Mouse (Mus musculus): ENCODE results near the gene Zbtb25. TPM values are rescaled to one million over a fixed set of nuclear protein-coding genes. Genes with fewer than 3 reads are reported as not detected.

Zbtb25 gene
- polyA plus RNA-seq, 1 experiment from 2014 or later = 10.1 TPM

DNA sequence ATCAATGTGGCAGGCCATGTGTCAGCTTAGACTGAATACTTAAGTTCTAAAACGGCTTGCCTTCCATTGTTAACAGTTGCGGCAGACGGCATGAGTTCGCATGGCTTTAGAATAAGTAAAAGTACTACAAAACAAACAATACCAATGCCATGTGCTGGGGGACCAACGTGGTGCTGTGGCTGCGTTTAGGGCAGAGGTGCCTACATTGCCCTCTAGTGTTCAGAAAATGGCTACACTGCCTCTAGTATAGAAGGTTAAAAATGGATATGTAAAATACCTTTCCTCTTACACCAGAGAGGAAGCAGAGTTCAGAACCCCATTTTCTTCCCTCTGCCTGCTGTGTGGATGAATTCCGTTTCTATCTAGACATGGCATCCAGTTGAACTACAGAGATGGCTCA lies 7.2 kb upstream of the Zbtb25 start:
- WGBS = 49% methylated on average over 7 of the region's 7 CpGs
- Histone ChIP-seq H3K9ac (no peak overlapping the region), H3K4me3 (no peak overlapping the region), H3K4me2 (no peak overlapping the region), H3K27ac (peak overlapping the region; percentile 7; the same call in 1 of the 2 replicates), H3K9me3 (replicated peaks) (no peaks in the 10 kb centered on the region), H3K27me3 (no peaks in the 10 kb centered on the region), H3K36me3 (no peaks in the 10 kb centered on the region), H3K4me1 (replicated peaks) (peaks cover 62% of the 10 kb centered on the region)
- ATAC-seq (replicated peaks; ENCODE audit: insufficient number of reproducible peaks, insufficient read depth, low FRiP score, low read depth) = no peak

DNA sequence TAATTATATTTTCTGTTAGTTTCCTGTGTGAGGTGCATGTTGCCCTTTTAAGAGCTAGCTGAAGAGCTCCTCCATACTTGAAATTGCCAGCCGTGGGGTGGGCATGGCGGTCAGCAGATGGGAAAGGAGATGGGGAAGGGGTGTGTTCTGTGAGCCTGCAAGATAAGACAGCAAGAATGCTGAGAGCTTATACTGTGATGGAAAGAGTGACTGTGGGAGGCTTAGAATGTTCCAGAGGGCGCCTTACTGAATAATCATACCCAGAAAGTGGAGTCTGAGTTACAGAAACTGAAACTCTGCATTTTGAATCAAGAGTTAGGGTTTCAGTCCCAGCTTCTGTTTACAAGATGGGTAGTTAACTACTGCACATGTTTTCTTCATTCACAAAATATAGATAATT lies 6.1 kb upstream of the Zbtb25 start:
- H3K27me3 ChIP-seq = no peaks in the 10 kb centered on the region
- no peak overlapping the region for H3K4me3 ChIP-seq
- no peaks in the 10 kb centered on the region for H3K9me3 ChIP-seq (replicated peaks)
- no peaks in the 10 kb centered on the region for H3K36me3 ChIP-seq
- peaks cover 63% of the 10 kb centered on the region for H3K4me1 ChIP-seq (replicated peaks)
- 0 out of 2 replicates have a peak overlapping the region, but pooled peaks have one; percentile 16 for H3K27ac ChIP-seq
- H3K4me2 ChIP-seq = no peak overlapping the region
- 44% methylated on average over 3 of the region's 3 CpGs for WGBS
- H3K9ac ChIP-seq = no peak overlapping the region
- no peak for ATAC-seq (replicated peaks; ENCODE audit: insufficient number of reproducible peaks, insufficient read depth, low FRiP score, low read depth)

DNA sequence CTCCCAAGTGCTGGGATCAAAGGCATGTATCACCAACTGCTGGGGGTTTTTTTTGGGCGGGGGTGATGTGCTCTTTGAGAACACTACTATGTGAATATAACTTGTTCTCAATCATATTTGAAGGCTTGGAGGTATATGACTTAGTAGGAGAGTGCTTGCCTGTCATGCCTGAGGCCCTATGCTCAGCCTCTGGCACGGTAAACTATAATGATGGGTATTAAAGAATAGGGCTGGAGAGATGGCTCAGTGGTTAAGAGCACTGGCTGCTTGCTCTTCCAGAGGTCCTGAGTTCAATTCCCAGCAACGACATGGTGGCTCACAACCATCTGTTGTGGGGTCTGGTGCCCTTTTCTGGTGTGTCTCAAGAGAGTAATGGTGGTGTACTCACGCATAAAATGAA lies 5.5 kb upstream of the Zbtb25 start:
- H3K36me3 ChIP-seq = no peaks in the 10 kb centered on the region
- no peak overlapping the region for H3K9ac ChIP-seq
- H3K27me3 ChIP-seq = no peaks in the 10 kb centered on the region
- no peaks in the 10 kb centered on the region for H3K9me3 ChIP-seq (replicated peaks)
- WGBS = 63% methylated on average over 4 of the region's 4 CpGs
- H3K4me3 ChIP-seq = no peak overlapping the region
- no peak overlapping the region for H3K27ac ChIP-seq
- H3K4me1 ChIP-seq (replicated peaks) = peaks cover 61% of the 10 kb centered on the region
- ATAC-seq (replicated peaks; ENCODE audit: insufficient number of reproducible peaks, insufficient read depth, low FRiP score, low read depth) = no peak
- H3K4me2 ChIP-seq = no peak overlapping the region

DNA sequence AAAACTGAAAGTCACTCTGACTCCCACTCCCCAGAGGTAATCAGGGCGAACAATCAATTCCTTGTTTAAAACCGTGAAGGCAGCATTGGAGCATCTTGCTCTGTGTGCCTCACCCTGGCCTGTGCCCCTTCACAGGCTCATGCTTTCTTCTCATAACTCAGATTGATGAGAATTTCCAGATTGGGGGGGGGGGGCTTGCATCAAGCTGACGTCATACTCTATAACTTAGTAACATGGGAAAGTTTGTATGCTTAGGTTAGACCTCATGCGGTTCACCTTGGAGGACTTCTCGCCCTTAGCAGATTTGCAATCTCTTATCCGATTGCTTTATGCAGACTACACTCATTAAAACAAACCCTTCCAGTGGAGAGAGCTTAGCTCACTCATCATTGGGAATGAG lies 4.6 kb upstream of the Zbtb25 start:
- Histone ChIP-seq H3K27ac (no peak overlapping the region), H3K9ac (no peak overlapping the region), H3K4me3 (no peak overlapping the region), H3K4me1 (replicated peaks) (peaks cover 57% of the 10 kb centered on the region), H3K27me3 (no peaks in the 10 kb centered on the region), H3K9me3 (replicated peaks) (no peaks in the 10 kb centered on the region), H3K4me2 (no peak overlapping the region), H3K36me3 (no peaks in the 10 kb centered on the region)
- ATAC-seq (replicated peaks; ENCODE audit: insufficient number of reproducible peaks, insufficient read depth, low FRiP score, low read depth) = no peak
- WGBS = 62% methylated on average over 6 of the region's 6 CpGs

DNA sequence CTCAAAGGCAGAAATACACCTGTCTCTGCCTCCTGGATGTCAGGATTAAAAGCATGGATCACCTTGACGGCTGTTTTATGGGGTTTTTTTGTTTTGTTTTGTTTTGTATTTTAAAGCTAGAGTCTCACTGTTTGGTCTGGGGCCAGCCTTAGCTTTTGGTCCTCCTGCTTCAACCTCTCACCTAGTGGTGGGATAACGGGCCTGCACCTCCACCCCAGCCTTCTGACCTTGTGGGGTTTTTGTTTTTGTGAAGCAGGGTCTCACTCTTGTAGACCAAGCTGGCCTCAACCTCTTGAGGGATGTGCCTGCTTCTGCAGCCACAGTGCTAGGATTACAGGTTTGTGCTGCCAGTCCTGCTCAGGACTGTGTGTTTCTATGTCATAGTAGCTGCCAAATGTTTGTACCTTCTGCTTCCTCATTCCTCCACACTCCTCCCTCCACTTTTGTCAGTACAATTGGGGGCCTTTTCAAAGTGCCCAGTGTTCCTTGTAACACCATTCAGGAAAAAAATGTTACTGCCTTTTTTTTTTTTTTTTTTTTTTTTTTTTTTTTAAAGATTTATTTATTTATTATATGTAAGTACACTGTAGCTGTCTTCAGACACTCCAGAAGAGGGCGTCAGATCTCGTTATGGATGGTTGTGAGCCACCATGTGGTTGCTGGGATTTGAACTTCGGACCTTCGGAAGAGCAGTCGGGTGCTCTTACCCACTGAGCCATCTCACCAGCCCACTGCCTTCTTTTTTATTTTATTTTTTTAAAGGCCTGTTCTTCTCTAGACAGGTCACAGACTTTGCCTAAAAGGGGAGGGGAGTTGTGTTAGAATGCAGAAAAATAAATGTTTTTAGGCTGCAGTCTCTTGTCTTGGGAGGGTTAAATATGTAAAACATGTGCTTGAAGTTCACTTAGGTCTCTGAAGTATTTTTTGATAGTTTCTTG lies 3.7 kb upstream of the Zbtb25 start:
- WGBS = 67% methylated on average over 7 of the region's 7 CpGs
- no peak for ATAC-seq (replicated peaks; ENCODE audit: insufficient number of reproducible peaks, insufficient read depth, low FRiP score, low read depth)
- H3K27me3 ChIP-seq = no peaks in the 10 kb centered on the region
- H3K27ac ChIP-seq = no peak overlapping the region
- 0 out of 2 replicates have a peak overlapping the region, but pooled peaks have one; percentile 12 for H3K9ac ChIP-seq
- no peaks in the 10 kb centered on the region for H3K9me3 ChIP-seq (replicated peaks)
- peak overlapping the region; percentile 14; the same call in 1 of the 2 replicates for H3K4me3 ChIP-seq
- H3K4me1 ChIP-seq (replicated peaks) = peaks cover 57% of the 10 kb centered on the region
- H3K4me2 ChIP-seq = peak overlapping the region; percentile 83; the same call in 1 of the 2 replicates
- no peaks in the 10 kb centered on the region for H3K36me3 ChIP-seq

DNA sequence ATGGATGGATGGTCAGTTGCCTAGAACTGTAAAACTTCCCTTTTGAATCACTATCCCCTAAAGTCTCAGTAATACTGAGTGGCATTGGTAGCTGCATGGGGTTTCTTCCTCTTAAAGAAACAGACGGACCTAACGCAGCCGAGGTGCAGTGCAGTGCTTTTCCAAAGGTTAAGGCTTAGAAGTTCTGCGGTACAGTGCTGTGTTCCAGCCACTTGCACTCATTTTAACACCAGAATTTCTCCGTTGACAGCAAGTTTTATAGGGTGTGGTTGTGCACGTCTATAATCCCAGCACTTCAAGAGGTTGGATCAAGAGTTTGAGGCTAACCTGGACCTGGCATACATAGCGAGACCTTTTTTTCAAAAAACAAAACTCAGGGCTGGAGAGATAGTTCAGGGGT lies 2.6 kb upstream of the Zbtb25 start:
- peak overlapping the region; percentile 97 for H3K9ac ChIP-seq
- ATAC-seq (replicated peaks; ENCODE audit: insufficient number of reproducible peaks, insufficient read depth, low FRiP score, low read depth) = no peak
- H3K4me2 ChIP-seq = peak overlapping the region; percentile 83
- H3K36me3 ChIP-seq = no peaks in the 10 kb centered on the region
- H3K9me3 ChIP-seq (replicated peaks) = no peaks in the 10 kb centered on the region
- H3K4me1 ChIP-seq (replicated peaks) = peaks cover 62% of the 10 kb centered on the region
- peak overlapping the region; percentile 94 for H3K4me3 ChIP-seq
- peak overlapping the region; percentile 100; the same call in 1 of the 2 replicates for H3K27ac ChIP-seq
- H3K27me3 ChIP-seq = no peaks in the 10 kb centered on the region
- 26% methylated on average over 7 of the region's 7 CpGs for WGBS

DNA sequence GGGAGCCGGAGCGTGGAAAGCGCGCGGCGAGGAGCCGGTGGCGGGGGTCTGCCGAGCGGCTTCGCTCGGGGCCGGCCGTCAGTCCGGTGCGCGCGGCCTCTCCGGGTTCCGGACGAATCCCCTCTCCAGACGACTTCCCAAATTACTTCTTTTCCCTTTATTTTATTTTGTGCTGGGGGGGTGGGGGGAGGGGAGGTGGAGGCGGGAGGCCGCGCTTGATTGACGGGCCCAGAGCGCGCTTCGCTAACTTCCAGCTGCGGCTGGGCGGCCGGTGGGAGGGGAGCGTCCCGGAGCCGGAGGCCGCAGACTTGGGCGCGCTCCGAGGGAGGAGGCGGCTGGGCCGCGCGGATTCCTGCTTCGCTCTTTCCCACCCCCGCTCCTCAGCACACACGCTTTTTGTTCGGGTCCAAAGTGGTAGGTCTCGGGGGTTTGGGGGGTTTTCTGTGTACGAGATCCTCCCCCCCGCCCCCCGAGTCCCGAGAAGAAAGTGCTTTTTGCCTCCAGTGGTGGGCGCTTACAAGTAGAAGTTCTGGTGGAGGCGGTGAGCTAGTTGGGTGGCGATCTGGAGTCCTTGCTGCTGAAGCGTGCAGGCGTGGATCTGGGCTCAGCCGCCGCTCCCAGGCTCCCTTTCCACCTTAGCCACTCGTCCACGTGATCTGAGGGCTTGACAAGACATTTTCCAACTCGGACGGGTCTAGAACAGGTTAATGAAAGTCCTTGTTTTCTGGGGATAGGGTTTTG lies 1.6 kb upstream of the Zbtb25 start:
- Histone ChIP-seq H3K4me1 (replicated peaks) (peaks cover 63% of the 10 kb centered on the region), H3K36me3 (no peaks in the 10 kb centered on the region), H3K4me3 (peak overlapping the region; percentile 94), H3K27ac (peak overlapping the region; percentile 100), H3K9me3 (replicated peaks) (no peaks in the 10 kb centered on the region), H3K27me3 (no peaks in the 10 kb centered on the region), H3K4me2 (peak overlapping the region; percentile 83), H3K9ac (peak overlapping the region; percentile 97)
- peak; percentile 59 for ATAC-seq (replicated peaks; ENCODE audit: insufficient number of reproducible peaks, insufficient read depth, low FRiP score, low read depth)
- under 1% methylated on average over 63 of the region's 63 CpGs for WGBS

DNA sequence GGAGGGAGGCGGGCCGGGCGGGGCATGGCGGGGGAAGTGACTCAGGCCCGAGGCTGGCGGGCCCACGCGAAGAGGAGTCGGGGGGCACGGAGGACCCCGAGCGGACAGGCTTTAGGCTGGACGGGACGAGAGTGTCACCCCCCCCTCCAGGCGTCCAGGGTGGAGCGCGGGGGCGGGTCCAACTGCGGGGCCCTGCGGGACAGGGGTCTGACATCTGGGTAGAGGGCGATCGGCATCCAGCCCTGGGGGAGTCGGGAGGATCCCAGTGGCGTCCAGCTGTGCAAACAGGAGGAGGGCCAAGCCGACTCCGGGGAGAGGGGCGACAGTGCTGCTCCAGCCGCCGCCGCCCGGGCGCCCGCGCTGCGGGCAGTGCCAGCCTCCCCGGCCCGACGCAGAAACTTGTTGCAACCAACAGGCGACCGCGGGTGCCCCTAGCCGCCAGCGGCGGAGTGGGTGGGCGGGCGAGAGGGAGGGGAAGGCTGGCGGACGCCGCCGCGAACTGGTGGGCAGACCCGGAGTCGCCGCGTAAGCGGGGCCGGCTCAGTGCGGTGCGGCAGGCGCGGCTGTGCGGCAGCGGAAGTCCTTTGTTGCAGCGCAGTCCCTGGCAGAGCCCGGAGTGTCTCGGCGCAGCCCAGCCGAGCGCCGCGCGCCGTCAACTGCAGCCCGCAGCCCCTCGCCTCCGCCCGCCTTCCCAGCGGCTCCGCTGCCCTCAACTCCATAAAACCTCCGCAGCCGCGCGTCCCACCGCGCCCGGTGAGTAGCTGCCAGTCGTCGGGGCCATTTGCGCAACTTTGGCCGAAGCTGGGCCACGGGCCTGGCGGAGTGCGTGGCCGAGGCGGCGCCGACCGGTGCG lies 802 bp upstream of the Zbtb25 start, which contains the start of gene Zbtb1:
Gene Zbtb1, plus strand, starts transcription at position 289 of the 853 bp plus-strand sequence.
- H3K27me3 ChIP-seq = no peaks in the 10 kb centered on the region
- peak within 1 kb of the TSS; percentile 94 for H3K4me3 ChIP-seq
- peak; percentile 49 for ATAC-seq (replicated peaks; ENCODE audit: insufficient number of reproducible peaks, insufficient read depth, low FRiP score, low read depth)
- H3K4me1 ChIP-seq (replicated peaks) = peaks cover 61% of the 10 kb centered on the region
- H3K4me2 ChIP-seq = peak within 1 kb of the TSS; percentile 83
- under 1% methylated on average over 91 of the region's 99 CpGs for WGBS
- H3K36me3 ChIP-seq = no peaks in the 10 kb centered on the region
- peak within 1 kb of the TSS; percentile 100 for H3K27ac ChIP-seq
- H3K9me3 ChIP-seq (replicated peaks) = no peaks in the 10 kb centered on the region
- peak within 1 kb of the TSS; percentile 97 for H3K9ac ChIP-seq

DNA sequence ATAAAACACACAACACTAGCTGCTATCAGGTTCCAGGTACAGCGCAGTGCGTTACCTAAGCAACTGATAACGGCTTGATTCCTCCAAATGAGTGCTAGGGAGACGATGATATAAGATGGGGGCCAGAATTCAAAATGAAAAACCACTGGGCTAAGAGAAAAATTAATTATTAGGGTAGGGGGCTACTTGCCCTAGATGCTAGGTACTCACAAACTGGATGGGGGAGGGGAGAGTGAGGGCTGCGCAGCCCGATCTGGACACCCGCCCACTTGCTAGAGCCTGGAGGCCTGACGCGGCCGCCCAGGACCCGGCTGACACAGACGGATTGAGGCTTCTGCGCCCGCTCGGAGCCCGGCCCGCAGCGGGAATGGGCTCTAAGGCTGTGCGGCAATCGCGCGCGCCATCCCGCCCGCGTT lies 604 bp downstream of the Zbtb25 start:
- Histone ChIP-seq H3K4me2 (peak overlapping the region; percentile 83), H3K4me1 (replicated peaks) (peaks cover 47% of the 10 kb centered on the region)
- WGBS = 1% methylated on average over 26 of the region's 26 CpGs

DNA sequence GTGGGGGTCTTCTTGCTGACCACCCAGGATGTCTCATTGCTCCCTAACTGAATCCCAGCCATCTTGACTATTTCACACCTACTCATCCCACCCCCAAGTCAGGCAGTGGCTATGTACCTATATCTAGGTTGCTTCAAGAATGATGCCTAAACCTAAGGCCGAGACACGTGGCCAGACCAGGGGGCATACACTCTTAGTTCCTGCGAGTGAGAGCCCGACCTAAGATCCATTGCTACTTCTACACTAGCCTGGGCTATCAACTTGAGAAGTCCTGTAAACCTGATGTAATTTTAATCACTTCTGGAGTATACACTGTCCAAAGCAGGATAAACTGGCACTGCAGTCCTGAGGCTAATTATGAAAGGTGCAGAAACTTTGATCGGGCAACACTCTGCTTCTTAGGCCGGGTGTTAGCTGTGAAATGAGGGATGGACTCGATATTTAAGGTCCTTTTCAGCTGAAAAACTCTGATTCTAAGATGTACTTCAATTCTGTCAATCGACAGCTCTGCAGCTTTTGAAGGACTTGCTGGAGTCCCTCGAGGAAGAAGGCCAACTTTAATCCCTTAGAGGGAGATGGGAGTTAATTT lies 1.1 kb downstream of the Zbtb25 start:
- no peak for ATAC-seq (replicated peaks; ENCODE audit: insufficient number of reproducible peaks, insufficient read depth, low FRiP score, low read depth)
- Histone ChIP-seq H3K4me2 (peak overlapping the region; percentile 83), H3K9ac (peak overlapping the region; percentile 97), H3K9me3 (replicated peaks) (no peaks in the 10 kb centered on the region), H3K36me3 (no peaks in the 10 kb centered on the region), H3K4me3 (peak overlapping the region; percentile 94), H3K27ac (peak overlapping the region; percentile 100), H3K27me3 (no peaks in the 10 kb centered on the region), H3K4me1 (replicated peaks) (peaks cover 47% of the 10 kb centered on the region)
- 8% methylated on average over 9 of the region's 9 CpGs for WGBS

More for the DNA sequence above, 604 bp downstream of the Zbtb25 start:
- Histone ChIP-seq H3K27ac (peak overlapping the region; percentile 100), H3K4me3 (peak overlapping the region; percentile 94), H3K36me3 (no peaks in the 10 kb centered on the region), H3K9me3 (replicated peaks) (no peaks in the 10 kb centered on the region), H3K27me3 (no peaks in the 10 kb centered on the region), H3K9ac (peak overlapping the region; percentile 97)
- ATAC-seq (replicated peaks; ENCODE audit: insufficient number of reproducible peaks, insufficient read depth, low FRiP score, low read depth) = peak; percentile 36

Measured in heart, embryonic 15.5 days (tissue).